Mouse (Mus musculus) CH12.LX (cell line): ENCODE results near the gene Rgl2.

Experiments
- CHD2 ChIP-seq: IDR thresholded peaks from 2 replicates; pipeline ENCODE4 v1.6.1; 2011; ENCODE audit warnings: low read length, improper control_type of control experiment
- ELF1 ChIP-seq: IDR thresholded peaks from 2 replicates; pipeline ENCODE4 v1.6.1; 2014; ENCODE audit warnings: low read depth, mild to moderate bottlenecking, inconsistent platforms, low read length, improper control_type of control experiment

DNA sequence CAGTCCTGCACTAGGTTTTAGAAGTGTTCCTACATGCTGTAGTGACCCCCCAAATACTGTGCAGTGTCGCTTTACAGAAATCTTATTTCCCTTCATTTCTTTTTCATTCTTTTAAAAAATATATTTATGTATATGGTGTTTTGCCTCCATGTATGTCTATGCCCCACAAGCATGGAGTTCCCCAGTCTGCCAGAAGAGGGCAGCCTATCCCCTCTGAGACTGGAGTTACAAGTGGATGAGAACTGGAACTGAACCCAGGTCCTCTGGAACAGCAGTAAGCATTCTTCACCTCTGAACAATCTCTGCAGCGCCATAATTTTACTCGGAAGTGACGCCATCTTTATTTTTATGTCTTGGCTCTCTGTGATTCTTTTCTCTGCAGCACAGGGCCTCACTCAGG, 40.1 kb downstream of the Rgl2 start:
- TF ChIP-seq CHD2 (no peak), ELF1 (no peak)
